Mouse (Mus musculus) A20 (cell line): ENCODE measurements around the gene Lnx1.

Experiments
- DNase-seq: peaks from one replicate; pipeline ENCODE4 v3.0.0-alpha.2; 2011; ENCODE audit warnings: low read depth, low spot score

The Lnx1 gene

DNA sequence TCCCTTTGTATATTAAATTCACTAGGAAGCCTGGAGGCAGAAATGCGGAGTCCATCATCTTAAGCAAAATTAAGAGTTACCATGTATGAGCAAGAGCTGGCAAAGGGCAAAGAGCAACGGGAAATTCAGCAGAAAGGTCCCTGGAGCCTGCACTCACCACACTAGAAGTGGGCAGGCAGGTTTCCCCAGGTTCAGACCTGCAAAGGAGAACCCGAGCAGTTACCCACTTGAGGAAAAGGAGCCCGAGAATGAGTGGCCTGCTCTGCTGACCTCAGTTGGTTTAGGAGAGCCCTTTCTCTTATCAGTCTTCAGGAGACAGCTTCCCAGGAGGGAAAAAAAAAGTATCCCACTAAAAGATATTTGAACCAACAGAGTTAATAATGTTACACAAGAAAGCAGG is 99.4 kb downstream of the Lnx1 start:
- DNase-seq, result no peak

- DNase-seq, result no peak
Measured at GRCm38 (mm10) chr5:74602371-74602770, 100.3 kb downstream of the Lnx1 start.

GRCm38 (mm10) chr5:74601965-74602364 is 100.7 kb downstream of the Lnx1 start:
- DNase-seq, result no peak

DNA sequence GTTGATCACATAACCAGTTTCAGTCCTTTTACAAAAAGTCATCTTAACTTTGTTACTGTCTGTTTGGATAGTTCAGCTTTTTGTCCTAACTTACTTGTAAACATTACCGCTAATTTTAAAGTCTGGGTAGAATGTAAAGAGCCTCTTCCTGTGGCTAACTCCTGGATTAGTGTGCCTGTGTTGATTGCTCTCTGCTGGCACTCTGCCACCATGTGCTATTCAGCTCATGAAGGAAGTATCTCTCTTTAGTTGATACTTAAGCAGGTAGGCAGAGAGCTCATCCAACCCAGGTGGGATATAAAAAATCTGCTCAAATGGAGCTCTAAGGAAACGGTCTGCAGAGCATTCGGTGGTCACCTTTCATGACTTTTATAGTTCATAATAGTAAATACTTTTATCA is 101.5 kb downstream of the Lnx1 start:
- DNase-seq, result no peak

DNA sequence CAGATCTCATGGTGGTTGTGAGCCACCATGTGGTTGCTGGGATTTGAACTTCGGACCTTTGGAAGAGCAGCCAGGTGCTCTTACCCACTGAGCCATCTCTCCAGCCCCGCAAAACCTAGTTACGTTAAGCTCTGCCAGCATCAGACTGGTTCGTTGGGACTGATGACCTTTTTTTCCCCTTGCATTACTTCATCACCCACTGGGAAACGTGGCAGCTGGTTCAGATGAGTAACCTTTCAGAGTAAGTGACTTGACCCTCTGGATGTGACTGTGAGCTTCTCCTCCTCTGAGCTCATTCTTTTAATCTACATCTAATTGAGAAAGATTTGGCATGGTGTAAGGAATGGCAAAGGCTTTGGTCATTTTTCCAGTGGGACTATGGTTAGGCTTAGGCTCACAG is 102.7 kb downstream of the Lnx1 start:
- DNase-seq, result no peak

DNA sequence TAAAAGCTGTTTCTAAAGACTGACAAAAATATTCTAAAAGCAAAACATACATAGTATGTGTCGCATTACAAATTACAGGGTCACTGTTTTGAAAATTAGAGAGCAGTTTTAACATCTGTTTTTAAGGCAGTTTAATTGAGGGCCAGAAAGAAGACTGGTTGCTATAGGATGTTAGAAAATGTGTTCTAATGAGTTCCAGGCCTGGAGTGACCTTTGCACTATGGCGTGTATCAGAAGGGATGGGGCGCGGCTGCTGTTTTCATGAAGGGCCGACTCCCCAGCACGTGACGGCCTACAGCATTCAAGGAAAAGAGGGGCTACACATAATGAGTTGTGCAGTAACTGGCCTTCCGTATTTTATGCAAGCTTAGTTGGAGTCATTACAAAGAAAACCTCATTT is 109.6 kb downstream of the Lnx1 start:
- DNase-seq, result no peak

GRCm38 (mm10) chr5:74591413-74591812 is 111.3 kb downstream of the Lnx1 start:
- no peak for DNase-seq

DNA sequence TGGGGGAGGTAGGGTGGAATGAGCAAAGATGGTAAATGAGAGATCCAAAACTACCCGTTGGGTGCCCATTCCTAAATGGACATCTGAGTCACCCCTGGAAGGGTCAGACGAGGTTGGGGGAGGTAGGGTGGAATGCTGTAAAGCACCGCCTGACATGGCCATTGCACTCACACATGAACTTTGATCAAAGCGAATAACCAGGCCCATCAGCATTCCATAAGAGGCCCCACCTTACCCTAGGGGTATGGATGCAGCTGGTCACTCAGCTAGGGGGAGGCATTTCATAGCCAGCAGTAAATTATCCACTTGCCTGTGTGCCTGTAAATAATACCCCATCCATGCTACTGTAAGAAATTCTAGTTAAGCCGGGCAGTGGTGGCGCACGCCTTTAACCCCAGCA is 113.6 kb downstream of the Lnx1 start:
- no peak for DNase-seq

DNA sequence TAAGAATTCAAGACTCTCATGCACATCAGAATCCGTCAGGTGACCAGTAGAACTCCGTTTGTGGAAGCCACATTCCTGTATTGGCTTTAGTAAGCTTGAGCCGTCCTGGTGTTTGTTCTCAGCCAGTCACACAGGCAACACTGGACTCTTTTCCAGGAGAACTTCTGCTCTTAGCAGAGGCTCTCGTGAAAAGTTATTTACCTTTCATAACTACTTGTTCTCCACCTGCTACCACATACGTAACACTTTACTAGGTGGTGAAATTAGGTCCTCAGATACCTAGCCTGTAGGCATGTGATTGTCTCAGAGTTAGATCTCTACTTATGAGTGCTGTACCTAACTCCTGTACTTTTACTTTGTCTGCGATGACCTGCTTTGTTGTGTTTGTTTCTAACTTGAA is 130.9 kb downstream of the Lnx1 start:
- DNase-seq, result no peak

DNA sequence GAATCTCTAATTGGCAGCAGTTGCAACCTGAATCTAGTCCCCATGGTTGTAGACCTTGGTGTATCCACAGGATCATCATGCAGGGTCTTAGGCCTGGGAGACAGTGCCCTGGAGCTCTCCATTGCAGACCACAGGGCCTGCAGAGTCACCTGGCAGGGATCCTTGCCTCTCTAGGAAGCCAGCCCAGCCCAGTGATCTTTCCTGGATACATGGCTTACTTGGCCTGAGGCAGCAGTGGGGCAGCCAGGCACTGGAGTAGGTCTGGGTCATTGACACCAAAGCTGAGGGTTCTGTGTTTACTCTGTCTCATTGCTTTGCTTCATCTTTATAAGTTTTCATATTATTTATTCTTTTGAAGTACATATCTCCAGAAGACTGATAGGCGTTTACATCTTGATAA is 141.6 kb downstream of the Lnx1 start:
- DNase-seq, result no peak

GRCm38 (mm10) chr5:74549566-74549965 is 153.1 kb downstream of the Lnx1 start:
- DNase-seq, result no peak

DNA sequence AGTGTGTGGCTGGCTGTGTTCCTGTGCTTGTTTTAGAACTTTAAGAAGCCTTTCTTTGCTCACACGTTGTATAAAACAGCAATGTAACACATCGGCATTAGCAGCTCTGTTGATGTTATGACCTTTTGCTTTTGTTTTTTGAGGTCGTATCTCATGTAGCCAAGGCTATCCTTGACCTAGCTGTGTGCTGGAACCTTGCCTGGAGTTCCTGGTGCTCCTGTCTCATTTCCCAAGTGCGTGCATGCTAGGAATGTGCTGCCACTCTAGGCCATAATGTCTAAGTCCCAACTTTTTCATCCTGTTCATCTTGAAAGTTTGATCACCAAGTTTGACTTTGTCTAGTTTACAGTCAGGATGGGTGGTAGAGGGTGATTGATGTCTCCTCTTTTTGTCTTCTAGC is 157.1 kb downstream of the Lnx1 start:
- DNase-seq, result no peak
